Mouse (Mus musculus): ENCODE measurements at regions not wholly inside any gene's neighbourhood (a gene's known extent, or its start where the extent isn't known, plus 50 kb on each side); places are given as distances from the start of the nearest gene placed in this dataset.

- in situ Hi-C loops (cut with MseI, MboI): no loop called here
Observed at GRCm38 (mm10) chr8:77850523-77850922, 126.3 kb upstream of the Ednra start.

GRCm38 (mm10) chr8:77870264-77870663 is 146.0 kb upstream of the Ednra start:
- in situ Hi-C loops (cut with MseI, MboI): no loop called here

- in situ Hi-C loops (cut with MseI, MboI): no loop called here
Observed at GRCm38 (mm10) chr8:77872771-77873170, 148.5 kb upstream of the Ednra start.

- in situ Hi-C loops (cut with MseI, MboI): no loop called here
Observed at GRCm38 (mm10) chr8:77919776-77920175, 195.5 kb upstream of the Ednra start.

- in situ Hi-C loops (cut with MseI, MboI): no loop called here
Observed at GRCm38 (mm10) chr8:77921868-77922267, 197.6 kb upstream of the Ednra start.

GRCm38 (mm10) chr8:77947702-77948101 is 223.4 kb upstream of the Ednra start:
- in situ Hi-C loops (cut with MseI, MboI): no loop called here

- in situ Hi-C loops (cut with MseI, MboI): no loop called here
Observed at GRCm38 (mm10) chr8:77949640-77950039, 225.4 kb upstream of the Ednra start.

- in situ Hi-C loops (cut with MseI, MboI): no loop called here
Observed at GRCm38 (mm10) chr8:77958814-77959372, 234.6 kb upstream of the Ednra start.

- in situ Hi-C loops (cut with MseI, MboI): no loop called here
Observed at GRCm38 (mm10) chr8:77963102-77963698, 238.9 kb upstream of the Ednra start.

- in situ Hi-C loops (cut with MseI, MboI): no loop called here
Observed at GRCm38 (mm10) chr8:77970378-77970777, 242.7 kb upstream of the Ttc29 start.

GRCm38 (mm10) chr8:77973714-77974113 is 239.4 kb upstream of the Ttc29 start:
- in situ Hi-C loops (cut with MseI, MboI): no loop called here

GRCm38 (mm10) chr8:77979106-77979505 is 234.0 kb upstream of the Ttc29 start:
- in situ Hi-C loops (cut with MseI, MboI): no loop called here

GRCm38 (mm10) chr8:77980701-77981100 is 232.4 kb upstream of the Ttc29 start:
- in situ Hi-C loops (cut with MseI, MboI): no loop called here

GRCm38 (mm10) chr8:77982031-77982430 is 231.1 kb upstream of the Ttc29 start:
- in situ Hi-C loops (cut with MseI, MboI): no loop called here

GRCm38 (mm10) chr8:77983476-77983875 is 229.6 kb upstream of the Ttc29 start:
- in situ Hi-C loops (cut with MseI, MboI): no loop called here

- in situ Hi-C loops (cut with MseI, MboI): no loop called here
Observed at GRCm38 (mm10) chr8:77987237-77987636, 225.9 kb upstream of the Ttc29 start.

- in situ Hi-C loops (cut with MseI, MboI): no loop called here
Observed at GRCm38 (mm10) chr8:77988291-77989056, 224.6 kb upstream of the Ttc29 start.

- in situ Hi-C loops (cut with MseI, MboI): no loop called here
Observed at GRCm38 (mm10) chr8:77991050-77991449, 222.0 kb upstream of the Ttc29 start.

GRCm38 (mm10) chr8:78000303-78000702 is 212.8 kb upstream of the Ttc29 start:
- in situ Hi-C loops (cut with MseI, MboI): loop anchor here (5.0 kb wide), 1 partner anchor 368 kb away; no protein-coding TSS in a partner anchor

GRCm38 (mm10) chr8:78001656-78002055 is 211.4 kb upstream of the Ttc29 start:
- in situ Hi-C loops (cut with MseI, MboI): loop anchor here (5.0 kb wide), 1 partner anchor 369 kb away; no protein-coding TSS in a partner anchor

- in situ Hi-C loops (cut with MseI, MboI): loop anchor here (5.0 kb wide), 1 partner anchor 370 kb away; no protein-coding TSS in a partner anchor
Observed at GRCm38 (mm10) chr8:78002071-78002470, 211.0 kb upstream of the Ttc29 start.

GRCm38 (mm10) chr8:78003888-78004543 is 209.1 kb upstream of the Ttc29 start:
- in situ Hi-C loops (cut with MseI, MboI): loop anchor here (5.0 kb wide), 1 partner anchor 372 kb away; no protein-coding TSS in a partner anchor
